Mouse (Mus musculus): ENCODE results near the gene Adam23.

Gene Adam23

GRCm38 (mm10) chr1:63445656-63446046 is at the start of gene Adam23:
TSS of gene Adam23 (plus strand) at chr1:63445891.
- no peak for DNase-seq (ENCODE audit: extremely low read depth, insufficient read length, low spot score)

GRCm38 (mm10) chr1:63401130-63401529 is 44.6 kb upstream of the Adam23 start:
- no peak for DNase-seq (ENCODE audit: extremely low read depth, insufficient read length, low spot score)

- no peak for DNase-seq (ENCODE audit: extremely low read depth, insufficient read length, low spot score)
Observed at GRCm38 (mm10) chr1:63403601-63404000, 42.1 kb upstream of the Adam23 start.

GRCm38 (mm10) chr1:63408344-63408743 is 37.3 kb upstream of the Adam23 start:
- DNase-seq (ENCODE audit: extremely low read depth, insufficient read length, low spot score): no peak

GRCm38 (mm10) chr1:63418491-63418890 is 27.2 kb upstream of the Adam23 start:
- DNase-seq (ENCODE audit: extremely low read depth, insufficient read length, low spot score): no peak

- DNase-seq (ENCODE audit: extremely low read depth, insufficient read length, low spot score): no peak
Observed at GRCm38 (mm10) chr1:63430668-63431067, 15.0 kb upstream of the Adam23 start.

GRCm38 (mm10) chr1:63431166-63431565 is 14.5 kb upstream of the Adam23 start:
- DNase-seq (ENCODE audit: extremely low read depth, insufficient read length, low spot score): no peak

GRCm38 (mm10) chr1:63431842-63432241 is 13.8 kb upstream of the Adam23 start:
- no peak for DNase-seq (ENCODE audit: extremely low read depth, insufficient read length, low spot score)

GRCm38 (mm10) chr1:63434052-63434451 is 11.6 kb upstream of the Adam23 start:
- no peak for DNase-seq (ENCODE audit: extremely low read depth, insufficient read length, low spot score)

- DNase-seq (ENCODE audit: extremely low read depth, insufficient read length, low spot score): no peak
Observed at GRCm38 (mm10) chr1:63437529-63437928, 8.2 kb upstream of the Adam23 start.

- DNase-seq (ENCODE audit: extremely low read depth, insufficient read length, low spot score): no peak
Observed at GRCm38 (mm10) chr1:63442186-63442585, 3.5 kb upstream of the Adam23 start.

GRCm38 (mm10) chr1:63442616-63443015 is 3.1 kb upstream of the Adam23 start:
- DNase-seq (ENCODE audit: extremely low read depth, insufficient read length, low spot score): no peak

- no peak for DNase-seq (ENCODE audit: extremely low read depth, insufficient read length, low spot score)
Observed at GRCm38 (mm10) chr1:63445149-63445609, 512 bp upstream of the Adam23 start.

- no peak for DNase-seq (ENCODE audit: extremely low read depth, insufficient read length, low spot score)
Observed at GRCm38 (mm10) chr1:63446047-63446704, 485 bp downstream of the Adam23 start.

- DNase-seq (ENCODE audit: extremely low read depth, insufficient read length, low spot score): no peak
Observed at GRCm38 (mm10) chr1:63446721-63447120, 1.0 kb downstream of the Adam23 start.

- DNase-seq (ENCODE audit: extremely low read depth, insufficient read length, low spot score): no peak
Observed at GRCm38 (mm10) chr1:63450091-63450490, 4.4 kb downstream of the Adam23 start.

- no peak for DNase-seq (ENCODE audit: extremely low read depth, insufficient read length, low spot score)
Observed at GRCm38 (mm10) chr1:63453332-63453887, 7.7 kb downstream of the Adam23 start.

GRCm38 (mm10) chr1:63457801-63458519 is 12.3 kb downstream of the Adam23 start:
- DNase-seq (ENCODE audit: extremely low read depth, insufficient read length, low spot score): no peak

GRCm38 (mm10) chr1:63459151-63459550 is 13.5 kb downstream of the Adam23 start:
- DNase-seq (ENCODE audit: extremely low read depth, insufficient read length, low spot score): no peak

GRCm38 (mm10) chr1:63459926-63460325 is 14.2 kb downstream of the Adam23 start:
- DNase-seq (ENCODE audit: extremely low read depth, insufficient read length, low spot score): no peak

- no peak for DNase-seq (ENCODE audit: extremely low read depth, insufficient read length, low spot score)
Observed at GRCm38 (mm10) chr1:63464441-63464840, 18.8 kb downstream of the Adam23 start.

- no peak for DNase-seq (ENCODE audit: extremely low read depth, insufficient read length, low spot score)
Observed at GRCm38 (mm10) chr1:63473272-63473671, 27.6 kb downstream of the Adam23 start.
